Mouse (Mus musculus): ENCODE results near the gene Dok4. TPM values are rescaled to one million over a fixed set of nuclear protein-coding genes. Genes with fewer than 3 reads are reported as not detected.

Dok4 gene
- total RNA-seq, 2 experiments from 2014 or later = 24.1 to 26.4 TPM

- no peak for TF ChIP-seq CTCF (conservative IDR thresholded peaks at IDR 0.05)
These were observed 51.0 kb downstream of the Dok4 start for GRCm38 (mm10) chr8:94825170-94825569.

GRCm38 (mm10) chr8:94822637-94823560 is 53.2 kb downstream of the Dok4 start:
- Histone ChIP-seq H3K4me3 (no peak overlapping the region), H3K27ac (peak overlapping the region; percentile 72)
- peak in 1 of 2 experiments; percentile 64 for DNase-seq (ENCODE audit: low spot score in 2 of 2)
- TF ChIP-seq CTCF (conservative IDR thresholded peaks at IDR 0.05) = peak; percentile 85

More at GRCm38 (mm10) chr8:94825170-94825569, 51.0 kb downstream of the Dok4 start:
- H3K27ac ChIP-seq = no peak overlapping the region
- H3K4me3 ChIP-seq = no peak overlapping the region
- no peak for DNase-seq (ENCODE audit: low spot score in 2 of 2)

- no peak for TF ChIP-seq CTCF (conservative IDR thresholded peaks at IDR 0.05)
- DNase-seq (ENCODE audit: low spot score in 2 of 2) = no peak
- Histone ChIP-seq H3K27ac (peak overlapping the region; percentile 72), H3K4me3 (no peak overlapping the region)
These were observed 54.7 kb downstream of the Dok4 start for GRCm38 (mm10) chr8:94821381-94821780.

- H3K27ac ChIP-seq = peak overlapping the region; percentile 72
These were observed 55.6 kb downstream of the Dok4 start for GRCm38 (mm10) chr8:94820553-94820952.

GRCm38 (mm10) chr8:94819671-94820179 is 56.4 kb downstream of the Dok4 start:
- TF ChIP-seq CTCF (conservative IDR thresholded peaks at IDR 0.05) = no peak
- Histone ChIP-seq H3K4me3 (no peak overlapping the region), H3K27ac (no peak overlapping the region)
- no peak for DNase-seq (ENCODE audit: low spot score in 2 of 2)

More at GRCm38 (mm10) chr8:94820553-94820952, 55.6 kb downstream of the Dok4 start:
- H3K4me3 ChIP-seq = no peak overlapping the region
- no peak for TF ChIP-seq CTCF (conservative IDR thresholded peaks at IDR 0.05)
- no peak for DNase-seq (ENCODE audit: low spot score in 2 of 2)

- no peak overlapping the region for H3K4me3 ChIP-seq
- no peak for TF ChIP-seq CTCF (conservative IDR thresholded peaks at IDR 0.05)
These were observed 58.2 kb downstream of the Dok4 start for GRCm38 (mm10) chr8:94817933-94818332.

GRCm38 (mm10) chr8:94814556-94814955 is 61.6 kb downstream of the Dok4 start:
- no peak for DNase-seq (ENCODE audit: low spot score in 2 of 2)
- Histone ChIP-seq H3K4me3 (no peak overlapping the region), H3K27ac (no peak overlapping the region)
- TF ChIP-seq CTCF (conservative IDR thresholded peaks at IDR 0.05) = peak; percentile 86

More at GRCm38 (mm10) chr8:94817933-94818332, 58.2 kb downstream of the Dok4 start:
- no peak for DNase-seq (ENCODE audit: low spot score in 2 of 2)
- H3K27ac ChIP-seq = no peak overlapping the region

Other genes starting within 250 kb of the Dok4 start
- 100 to 1,000 TPM; 145 to 147 TPM for gene Arl2bp, start 209.7 kb downstream of the Dok4 start, total RNA-seq (2021)
- 10 to 100 TPM; 37.5 to 39.8 TPM for gene Pllp, start 180.1 kb downstream of the Dok4 start, total RNA-seq (2021)
- gene Ccl22, start 130.7 kb downstream of the Dok4 start, total RNA-seq (2021) = under 1 TPM in 1 of 2 experiments, not detected in 1; 0.37 TPM
- gene Cx3cl1, start 104.3 kb downstream of the Dok4 start, total RNA-seq (2021) = 100 to 1,000 TPM; 396 to 397 TPM
- gene Ccl17, start 65.9 kb downstream of the Dok4 start, total RNA-seq (2021) = 1 to 10 TPM; 3.4 to 6.0 TPM
- 10 to 100 TPM; 78.2 to 83.7 TPM for gene Coq9, start 38.0 kb downstream of the Dok4 start, total RNA-seq (2021)
- gene Ciapin1, start 38.0 kb downstream of the Dok4 start, total RNA-seq (2021) = 10 to 100 TPM; 60.9 to 67.2 TPM
- gene Polr2c, start 18.9 kb downstream of the Dok4 start, total RNA-seq (2021) = 10 to 100 TPM; 69.1 to 71.4 TPM
- 1 to 10 TPM; 1.7 to 1.9 TPM for gene Ccdc102a, start 41.8 kb upstream of the Dok4 start, total RNA-seq (2021)
- not detected for gene Adgrg5, start 47.4 kb upstream of the Dok4 start, total RNA-seq (2021)
- gene Adgrg1, start 98.4 kb upstream of the Dok4 start, total RNA-seq (2021) = 10 to 100 TPM; 89.7 to 90.5 TPM
- gene Adgrg3, start 141.4 kb upstream of the Dok4 start, total RNA-seq (2021) = under 1 TPM; 0.18 to 0.34 TPM
- 1 to 10 TPM; 1.0 to 2.2 TPM for gene Drc7, start 178.8 kb upstream of the Dok4 start, total RNA-seq (2021)
- gene Katnb1, start 204.9 kb upstream of the Dok4 start, total RNA-seq (2021) = 10 to 100 TPM; 33.9 to 45.9 TPM